Mouse (Mus musculus): Measurements from ENCODE around the gene Arnt2.

Gene Arnt2

GRCm38 (mm10) chr7:84409896-84410521 lies at the start of gene Arnt2:
Gene Arnt2, minus strand, starts transcription at chr7:84410176.
- DNase-seq (ENCODE audit: low spot score): no peak

GRCm38 (mm10) chr7:84451681-84452080 lies 41.7 kb upstream of the Arnt2 start:
- DNase-seq (ENCODE audit: low spot score): no peak

DNA sequence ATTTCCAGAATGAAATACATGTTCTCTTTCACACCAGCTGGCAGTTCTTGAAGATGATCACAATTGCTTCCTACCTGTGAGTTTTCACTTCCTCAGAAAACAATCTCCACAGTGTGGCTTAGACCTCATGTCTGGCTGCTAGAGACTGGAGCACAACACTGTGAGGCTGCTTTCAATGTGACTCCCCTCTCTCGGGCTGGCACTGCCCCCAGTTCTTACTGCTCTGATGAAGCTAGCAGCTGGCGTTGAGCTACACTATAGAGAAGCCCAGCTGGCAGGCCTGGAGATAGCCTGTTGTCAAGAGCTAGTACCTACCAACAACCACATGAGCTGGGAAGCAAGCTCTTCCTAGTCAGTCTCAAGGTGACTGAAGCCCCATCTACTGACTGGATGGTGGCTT lies 39.1 kb upstream of the Arnt2 start:
- no peak for DNase-seq (ENCODE audit: low spot score)

DNA sequence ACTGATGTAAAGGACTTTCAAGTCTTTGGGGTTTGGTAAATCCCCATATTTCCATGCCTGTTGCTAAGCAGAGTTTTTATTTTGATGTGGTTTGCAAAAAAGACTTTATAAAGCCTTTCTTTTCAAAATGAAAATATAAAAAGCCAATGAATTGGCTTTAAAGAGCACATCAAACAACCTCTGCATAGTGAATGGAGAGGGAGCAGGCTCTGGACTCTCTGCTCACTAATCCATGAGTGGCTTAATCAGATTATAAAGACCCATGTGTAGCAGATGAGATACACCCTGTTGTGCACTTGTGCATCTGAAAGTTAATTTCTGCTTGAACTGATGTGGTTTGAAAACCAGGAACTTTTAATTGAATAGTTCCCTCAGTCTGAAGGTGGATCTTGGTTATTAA lies 38.5 kb upstream of the Arnt2 start:
- no peak for DNase-seq (ENCODE audit: low spot score)

DNA sequence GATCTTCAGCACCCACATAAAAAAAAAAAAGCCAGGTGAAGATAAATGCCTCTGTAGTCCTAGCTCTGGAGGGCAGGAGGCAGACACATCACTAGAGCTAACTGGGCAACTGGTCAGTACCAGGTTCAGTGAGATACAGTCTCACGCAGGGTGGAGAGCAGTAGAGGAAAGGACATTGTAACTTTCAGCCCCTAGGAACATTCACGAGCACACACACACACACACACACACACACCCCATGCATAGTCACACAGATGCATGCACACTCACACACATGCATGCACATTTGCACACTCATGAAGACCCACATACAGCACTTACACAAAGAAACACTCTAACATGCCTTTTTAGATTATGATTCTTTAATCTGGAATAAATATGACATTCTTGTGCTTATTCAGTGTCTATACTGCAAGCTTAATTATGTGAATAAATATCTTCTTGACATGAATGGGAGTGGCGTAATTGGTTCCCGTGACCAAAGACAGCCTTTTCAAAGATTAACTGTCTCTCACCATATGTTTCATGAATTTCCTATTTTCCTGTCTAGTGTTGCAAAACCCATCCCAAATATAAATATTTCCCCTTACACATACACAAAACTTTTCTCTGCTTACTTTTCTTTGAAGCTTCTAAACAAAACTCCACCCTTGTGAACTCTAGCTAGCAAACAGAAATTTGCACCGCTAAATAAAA lies 37.9 kb upstream of the Arnt2 start:
- DNase-seq (ENCODE audit: low spot score): no peak

GRCm38 (mm10) chr7:84447060-84447459 lies 37.1 kb upstream of the Arnt2 start:
- DNase-seq (ENCODE audit: low spot score): peak; percentile 17

GRCm38 (mm10) chr7:84442343-84442911 lies 32.5 kb upstream of the Arnt2 start:
- DNase-seq (ENCODE audit: low spot score): no peak

GRCm38 (mm10) chr7:84439606-84440005 lies 29.6 kb upstream of the Arnt2 start:
- DNase-seq (ENCODE audit: low spot score): no peak

- no peak for DNase-seq (ENCODE audit: low spot score)
Measured at GRCm38 (mm10) chr7:84434901-84435300, 24.9 kb upstream of the Arnt2 start.

DNA sequence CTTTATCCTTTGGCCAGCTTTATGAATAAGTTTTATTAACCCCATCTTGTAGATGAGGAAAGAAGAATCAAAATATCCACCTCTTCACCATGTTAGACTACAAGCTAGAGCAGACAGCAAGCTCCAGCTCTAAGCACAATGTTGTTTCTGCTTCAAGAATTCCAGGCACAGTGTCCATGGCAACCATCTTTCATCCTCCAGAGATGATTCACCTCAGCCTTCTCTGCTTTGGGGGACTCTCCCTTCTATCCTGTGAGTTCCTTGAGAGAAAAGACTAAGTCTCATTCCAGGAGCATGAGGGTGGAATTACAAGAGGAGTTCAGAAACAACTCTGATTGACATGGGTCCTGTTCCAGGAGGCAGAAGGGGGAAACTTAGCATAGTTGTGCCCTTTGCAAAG lies 22.2 kb upstream of the Arnt2 start:
- DNase-seq (ENCODE audit: low spot score): no peak

GRCm38 (mm10) chr7:84427221-84427620 lies 17.2 kb upstream of the Arnt2 start:
- DNase-seq (ENCODE audit: low spot score): no peak

- no peak for DNase-seq (ENCODE audit: low spot score)
Measured at GRCm38 (mm10) chr7:84424670-84425385, 14.9 kb upstream of the Arnt2 start.

DNA sequence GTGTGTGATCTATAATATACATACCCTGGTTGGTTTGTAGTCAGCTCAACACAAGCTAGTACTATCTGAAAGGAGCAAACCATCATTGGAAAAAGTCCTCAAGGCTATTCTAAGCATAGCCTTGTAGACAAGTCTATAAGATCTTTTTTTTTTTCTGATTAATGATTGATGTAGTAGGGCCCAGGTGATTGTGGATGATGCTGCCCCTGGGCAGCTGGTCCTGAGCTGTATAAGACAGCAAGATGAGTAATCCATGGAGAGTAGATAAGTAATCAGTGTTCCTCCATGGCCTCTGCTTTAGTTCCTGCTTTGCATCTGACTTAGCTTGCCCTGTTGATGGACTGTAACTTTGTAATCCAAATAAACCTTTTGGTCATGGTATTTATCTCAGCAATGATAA lies 11.8 kb upstream of the Arnt2 start:
- DNase-seq (ENCODE audit: low spot score): no peak

GRCm38 (mm10) chr7:84421291-84421665 lies 11.3 kb upstream of the Arnt2 start:
- DNase-seq (ENCODE audit: low spot score): no peak

- no peak for DNase-seq (ENCODE audit: low spot score)
Measured at GRCm38 (mm10) chr7:84420581-84421290, 10.8 kb upstream of the Arnt2 start.

GRCm38 (mm10) chr7:84417441-84417840 lies 7.5 kb upstream of the Arnt2 start:
- no peak for DNase-seq (ENCODE audit: low spot score)

DNA sequence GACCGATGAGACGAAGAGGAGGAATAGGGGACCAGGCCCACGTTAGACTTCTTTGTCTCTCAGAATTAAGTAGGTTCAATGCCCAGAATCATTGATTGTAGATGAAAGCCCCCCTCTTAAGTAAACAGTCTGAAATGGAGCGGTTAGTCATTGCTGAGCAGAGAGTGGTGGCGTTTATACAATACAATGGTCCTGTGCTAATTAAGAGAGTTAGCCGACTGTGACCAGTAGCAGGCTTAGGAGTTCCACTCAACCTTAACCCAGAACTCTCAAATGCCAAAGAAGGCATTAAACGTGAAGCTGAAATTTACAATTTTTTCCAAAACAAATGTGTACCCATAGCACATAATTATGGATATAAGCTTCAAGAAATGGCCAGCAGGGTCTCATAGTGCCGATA lies 2.6 kb upstream of the Arnt2 start:
- no peak for DNase-seq (ENCODE audit: low spot score)

DNA sequence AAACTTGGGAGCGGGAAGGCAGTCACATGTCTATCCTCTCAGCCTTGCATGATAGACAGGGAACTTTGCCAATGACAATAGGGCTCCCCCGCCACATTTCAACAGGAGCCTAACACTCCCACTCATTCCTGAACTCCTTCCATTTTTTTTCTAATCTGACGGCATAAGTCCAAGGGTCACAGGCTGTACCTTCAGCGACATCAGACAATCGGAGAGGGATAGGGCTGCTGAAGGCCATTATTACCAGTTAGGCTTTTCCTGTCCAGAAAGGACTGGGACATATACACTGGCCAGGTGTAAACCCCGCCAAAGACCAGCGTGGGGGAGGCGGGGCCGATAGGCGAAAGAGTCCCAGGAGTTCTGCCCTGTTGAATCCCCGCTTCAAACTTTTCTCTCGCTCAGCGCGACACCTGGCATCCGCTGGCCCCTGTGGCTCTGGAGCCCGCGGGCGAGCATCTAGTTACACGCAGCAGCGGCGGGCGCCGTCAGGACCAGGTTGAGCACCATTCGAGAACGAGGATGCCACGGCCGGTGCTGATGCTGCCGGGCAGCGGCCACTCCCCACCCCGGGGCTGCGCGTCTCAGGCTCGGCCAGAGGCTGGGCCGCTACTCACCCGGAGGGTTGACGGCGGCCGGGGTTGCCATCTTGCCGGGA lies 608 bp downstream of the Arnt2 start:
- DNase-seq (ENCODE audit: low spot score): no peak

GRCm38 (mm10) chr7:84408282-84408681 lies 1.7 kb downstream of the Arnt2 start:
- no peak for DNase-seq (ENCODE audit: low spot score)

DNA sequence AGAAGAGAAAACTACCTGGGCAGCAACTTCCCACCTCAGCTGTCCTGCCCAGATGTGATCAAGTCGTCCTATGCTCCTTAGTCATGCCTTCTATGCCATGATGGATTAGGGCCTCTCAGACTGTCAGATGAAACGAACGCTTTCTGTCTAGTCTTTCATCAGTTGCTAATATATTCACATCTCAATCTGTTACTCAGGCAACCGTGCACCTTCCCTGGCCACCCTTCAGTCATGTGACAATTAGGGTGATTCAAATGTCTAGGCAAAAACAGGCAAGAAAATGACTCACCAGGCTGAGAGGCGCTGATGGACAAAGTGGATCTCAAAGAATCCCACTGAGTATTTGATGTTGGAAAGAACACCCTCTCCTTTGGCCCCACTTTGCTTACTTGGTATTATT lies 6.6 kb downstream of the Arnt2 start:
- DNase-seq (ENCODE audit: low spot score): no peak

DNA sequence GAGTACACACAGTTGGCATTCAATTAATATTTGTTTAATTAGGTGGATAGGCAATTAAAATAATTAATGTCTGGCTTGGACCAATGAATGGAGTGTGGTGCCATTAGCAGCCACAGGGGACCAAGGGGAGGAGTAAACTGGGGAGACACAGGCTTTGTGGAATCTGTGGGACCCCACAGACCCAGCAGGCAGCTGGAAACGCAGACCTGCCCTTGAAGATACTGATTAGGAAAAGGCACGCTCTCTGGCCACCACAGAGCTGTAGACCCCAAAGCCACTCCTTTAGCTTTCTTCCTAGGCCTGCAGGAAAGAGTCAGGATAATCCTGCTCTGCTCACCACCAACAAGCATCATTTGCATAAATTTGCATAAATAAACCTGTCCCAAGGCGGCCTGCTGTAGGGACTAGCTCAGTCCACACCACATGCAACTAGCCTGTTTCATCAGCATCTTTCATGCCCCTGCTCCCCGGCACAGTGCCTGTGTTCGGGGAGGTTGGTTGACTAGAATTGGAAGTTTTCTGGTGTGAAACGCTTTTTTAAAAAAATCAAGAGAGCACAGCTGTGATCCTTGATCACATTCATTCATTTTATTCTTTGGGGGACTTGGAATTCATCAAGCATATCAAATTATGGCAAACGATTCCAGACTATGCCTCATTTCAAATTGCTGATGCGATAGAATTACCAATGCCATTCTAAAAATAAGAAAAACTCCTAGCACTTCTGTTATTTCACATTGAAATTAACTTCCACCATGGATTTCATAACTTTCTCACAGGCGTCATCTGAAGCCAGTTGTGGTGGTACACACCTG lies 8.1 kb downstream of the Arnt2 start:
- no peak for DNase-seq (ENCODE audit: low spot score)

Measured in urinary bladder, postnatal 25 days (tissue).